Mouse (Mus musculus) lung, embryonic 16.5 days (tissue): Measurements from ENCODE around the gene Kank1. TPM values are rescaled to one million over a fixed set of nuclear protein-coding genes. Genes with fewer than 3 reads are reported as not detected.
A peak's percentile ranks its signal among the peaks of the same experiment; 100 is the strongest.

Experiments used
- ATAC-seq: fragments of 200-750 bp; cut with Nextera tagmentation; 2 replicates; pipeline ENCODE4 v1.8.0; 2017; ENCODE audit warnings: low read depth, mild to moderate bottlenecking, moderate library complexity
- H3K27ac ChIP-seq: fragments of 300-500 bp; sonication (generic); 2 replicates; pipeline ENCODE4 v1.5.1; 2014; ENCODE audit warnings: mild to moderate bottlenecking, control low read depth, low read length
- H3K27me3 ChIP-seq: fragments of 300-500 bp; sonication (generic); 2 replicates; pipeline ENCODE4 v1.6.1; 2014; ENCODE audit warnings: low read depth, low read length, mixed read lengths; ENCODE audit not compliant: control insufficient read depth, insufficient read depth
- H3K36me3 ChIP-seq: fragments of 300-500 bp; sonication (generic); 2 replicates; pipeline ENCODE4 v1.6.1; 2014; ENCODE audit warnings: low read length; ENCODE audit not compliant: control insufficient read depth, insufficient read depth
- H3K4me1 ChIP-seq: fragments of 300-500 bp; sonication (generic); replicated peaks from 2 replicates; pipeline ENCODE4 v1.6.1; 2014; ENCODE audit warnings: low read length, mixed read lengths; ENCODE audit not compliant: control insufficient read depth, insufficient read depth
- H3K4me2 ChIP-seq: fragments of 300-500 bp; sonication (generic); 2 replicates; pipeline ENCODE4 v1.6.1; 2014; ENCODE audit warnings: low read depth, low read length, control low read depth
- H3K4me3 ChIP-seq: fragments of 300-500 bp; sonication (generic); 2 replicates; pipeline ENCODE4 v1.5.1; 2014; ENCODE audit warnings: mild to moderate bottlenecking, low read length, control low read depth
- H3K9ac ChIP-seq: fragments of 300-500 bp; sonication (generic); 2 replicates; pipeline ENCODE4 v1.6.1; 2014; ENCODE audit warnings: low read length, control low read depth
- H3K9me3 ChIP-seq: fragments of 300-500 bp; sonication (generic); 2 replicates; pipeline ENCODE4 v1.6.1; 2016; ENCODE audit warnings: low read length; ENCODE audit not compliant: control insufficient read depth
- WGBS: fragments of 180-500 bp; shearing (Covaris S2); extraction: QIAGEN DNeasy Blood & Tissue Kit; methylation state at CpG from one replicate; pipeline ENCODE4 v1.1.7; 2014; 5-methylcytosine and 5-hydroxymethylcytosine counted together
- polyA plus RNA-seq: library from polyadenylated mRNA; unstranded; fragments of >200 nt; fragmentation: Nextera tagmentation; extraction: Ambion mirVana; gene quantifications from 2 replicates; pipeline ENCODE4 v1.2.1, GENCODE M21; 2015

The Kank1 gene
- polyA plus RNA-seq, 1 experiment from 2014 or later = 19.9 TPM

DNA sequence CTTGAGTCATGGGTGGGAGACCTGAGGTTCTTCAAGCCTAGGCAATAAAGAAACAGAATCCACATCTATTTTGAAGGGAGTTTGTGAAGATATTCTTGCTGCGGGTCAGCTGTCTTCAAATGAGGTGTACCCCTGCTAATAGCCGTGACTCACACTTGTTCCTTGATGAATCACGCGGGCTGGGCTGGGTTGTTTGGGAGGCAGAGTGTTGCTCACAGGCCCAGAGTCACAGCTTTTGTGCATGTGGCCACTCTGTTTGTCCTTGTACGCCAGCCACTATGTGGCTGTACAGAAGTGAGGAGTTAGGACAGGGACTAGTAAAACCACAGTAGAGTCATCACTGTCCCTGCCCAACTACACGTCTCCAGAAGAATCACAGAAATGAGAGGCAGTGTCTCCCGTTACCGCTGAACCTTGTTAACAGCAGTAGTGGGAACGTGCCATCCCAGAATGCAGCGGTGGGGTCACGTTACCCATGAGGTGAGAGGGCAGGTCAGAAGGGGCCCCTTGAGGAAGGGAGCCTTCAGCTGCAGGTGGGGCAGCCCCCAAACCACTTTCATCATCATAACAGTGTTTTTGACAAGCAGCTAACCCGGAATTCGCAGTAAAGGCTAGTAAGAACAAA is 191.7 kb downstream of the Kank1 start:
- H3K27ac ChIP-seq = no peak overlapping the region
- no peak overlapping the region for H3K4me2 ChIP-seq
- no peak overlapping the region for H3K4me3 ChIP-seq
- no peak overlapping the region for H3K9ac ChIP-seq
- H3K4me1 ChIP-seq = no peaks in the 10 kb centered on the region
- ATAC-seq = no peak
- WGBS = 78% methylated on average over 13 of the region's 13 CpGs
- no peaks in the 10 kb centered on the region; the same call in none of the 2 replicates for H3K27me3 ChIP-seq
- no peaks in the 10 kb centered on the region for H3K9me3 ChIP-seq
- peaks cover 15% of the 10 kb centered on the region for H3K36me3 ChIP-seq

DNA sequence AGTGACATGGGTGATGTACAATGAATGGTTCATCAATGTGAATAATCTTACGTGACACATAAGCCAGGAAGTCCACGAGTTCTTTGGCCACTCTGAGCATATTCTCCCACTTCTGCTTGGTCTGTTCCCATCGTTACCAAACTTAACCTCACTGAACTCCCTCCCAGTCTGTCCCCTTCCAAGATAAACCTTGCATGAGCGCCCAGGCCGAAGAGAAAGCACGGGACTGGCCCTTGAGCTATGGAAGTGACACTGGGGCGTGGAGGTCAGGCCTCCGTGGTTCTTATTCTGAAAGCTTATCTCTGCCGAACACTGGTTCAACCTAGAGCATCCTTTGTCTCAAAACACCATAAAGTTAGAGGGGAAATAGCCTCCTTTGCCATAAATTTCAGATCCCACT is 194.7 kb downstream of the Kank1 start:
- no peaks in the 10 kb centered on the region for H3K9me3 ChIP-seq
- peaks cover 17% of the 10 kb centered on the region; the same call in 1 of the 2 replicates for H3K4me1 ChIP-seq
- H3K4me3 ChIP-seq = no peak overlapping the region
- no peak overlapping the region for H3K27ac ChIP-seq
- no peak for ATAC-seq
- H3K9ac ChIP-seq = no peak overlapping the region
- no peak overlapping the region for H3K4me2 ChIP-seq
- no peaks in the 10 kb centered on the region; the same call in none of the 2 replicates for H3K27me3 ChIP-seq
- H3K36me3 ChIP-seq = peaks cover 15% of the 10 kb centered on the region
- WGBS = 78% methylated on average over 9 of the region's 9 CpGs

DNA sequence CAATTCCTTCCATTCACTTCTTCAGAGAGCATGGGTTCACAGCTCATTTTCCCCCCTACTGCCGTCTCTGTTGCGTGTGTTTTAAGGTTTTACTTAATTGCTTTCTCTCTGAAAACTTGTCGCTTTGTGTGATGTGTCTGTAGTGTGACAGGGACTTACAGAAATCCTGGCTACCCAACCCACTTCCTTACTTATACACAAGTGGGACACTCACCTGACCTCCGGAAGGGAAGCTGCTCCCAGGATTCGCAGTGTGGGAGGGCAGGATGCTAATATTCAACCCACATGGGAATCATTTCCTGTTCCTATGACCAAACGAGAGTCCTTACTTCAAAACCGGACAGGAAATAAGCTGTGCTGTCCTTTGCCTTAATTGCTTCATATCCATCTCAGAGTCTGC is 195.1 kb downstream of the Kank1 start:
- Histone ChIP-seq H3K36me3 (peaks cover 15% of the 10 kb centered on the region), H3K27ac (no peak overlapping the region), H3K4me2 (no peak overlapping the region), H3K4me3 (no peak overlapping the region), H3K27me3 (no peaks in the 10 kb centered on the region; the same call in none of the 2 replicates), H3K9ac (no peak overlapping the region), H3K4me1 (peaks cover 20% of the 10 kb centered on the region; the same call in 1 of the 2 replicates), H3K9me3 (no peaks in the 10 kb centered on the region)
- no peak for ATAC-seq
- WGBS = 61% methylated on average over 7 of the region's 7 CpGs

DNA sequence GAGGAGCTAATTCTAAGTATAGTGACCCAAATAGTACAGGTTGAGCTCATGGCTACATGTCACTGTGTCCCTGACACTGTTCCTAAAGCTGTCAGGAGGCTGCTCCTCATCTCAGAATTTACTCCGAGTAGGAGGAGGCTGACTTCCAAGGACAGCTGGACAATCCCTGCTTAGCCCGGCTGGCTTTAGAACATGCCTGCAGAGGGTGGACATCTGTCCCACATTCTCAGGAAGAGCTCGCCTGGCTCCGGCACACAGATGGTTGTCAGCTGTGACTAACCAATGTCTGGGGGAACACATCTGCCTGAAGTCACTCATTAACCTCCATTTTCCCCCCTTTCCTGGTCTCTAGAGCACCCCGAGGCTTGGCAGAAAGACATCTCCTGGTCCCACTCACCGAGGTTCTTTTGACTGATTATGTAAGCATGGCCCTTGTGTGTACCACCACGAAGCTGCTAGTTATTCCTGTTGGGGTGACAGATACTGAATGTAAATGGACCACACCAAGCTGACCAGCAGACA is 196.5 kb downstream of the Kank1 start:
- ATAC-seq = peak; percentile 53
- Histone ChIP-seq H3K4me1 (peaks cover 20% of the 10 kb centered on the region; the same call in 1 of the 2 replicates), H3K4me3 (no peak overlapping the region), H3K27ac (no peak overlapping the region), H3K9ac (no peak overlapping the region), H3K9me3 (no peaks in the 10 kb centered on the region), H3K4me2 (no peak overlapping the region), H3K36me3 (peaks cover 9% of the 10 kb centered on the region; the same call in 1 of the 2 replicates), H3K27me3 (peaks cover 4% of the 10 kb centered on the region)
- WGBS = 61% methylated on average over 7 of the region's 7 CpGs

DNA sequence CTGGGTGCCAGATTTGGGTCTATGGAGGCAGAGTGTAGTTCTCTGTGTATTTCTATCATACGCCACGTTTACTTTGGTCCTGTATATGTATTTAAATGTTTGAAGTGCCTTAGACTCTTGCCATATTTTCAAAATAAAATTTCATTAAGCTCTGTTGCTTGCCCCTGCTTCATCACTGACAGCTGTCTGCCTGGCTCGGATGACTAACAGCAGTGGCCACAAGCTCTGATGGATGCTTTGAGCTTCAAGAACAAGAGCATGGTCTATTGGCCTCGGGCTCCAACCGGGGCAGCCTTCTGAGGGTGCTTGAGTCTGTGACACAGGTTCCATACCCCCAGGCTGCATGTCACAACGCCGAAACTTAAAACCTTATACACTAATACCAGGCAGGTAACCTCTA is 197.6 kb downstream of the Kank1 start:
- H3K36me3 ChIP-seq = peaks cover 9% of the 10 kb centered on the region; the same call in 1 of the 2 replicates
- no peak overlapping the region; the same call in 1 of the 2 replicates for H3K9ac ChIP-seq
- WGBS = 75% methylated on average over 7 of the region's 7 CpGs
- H3K27ac ChIP-seq = no peak overlapping the region
- no peak overlapping the region for H3K4me2 ChIP-seq
- H3K4me1 ChIP-seq = peaks cover 20% of the 10 kb centered on the region; the same call in 1 of the 2 replicates
- no peaks in the 10 kb centered on the region for H3K9me3 ChIP-seq
- no peak for ATAC-seq
- H3K4me3 ChIP-seq = no peak overlapping the region
- H3K27me3 ChIP-seq = peaks cover 8% of the 10 kb centered on the region

DNA sequence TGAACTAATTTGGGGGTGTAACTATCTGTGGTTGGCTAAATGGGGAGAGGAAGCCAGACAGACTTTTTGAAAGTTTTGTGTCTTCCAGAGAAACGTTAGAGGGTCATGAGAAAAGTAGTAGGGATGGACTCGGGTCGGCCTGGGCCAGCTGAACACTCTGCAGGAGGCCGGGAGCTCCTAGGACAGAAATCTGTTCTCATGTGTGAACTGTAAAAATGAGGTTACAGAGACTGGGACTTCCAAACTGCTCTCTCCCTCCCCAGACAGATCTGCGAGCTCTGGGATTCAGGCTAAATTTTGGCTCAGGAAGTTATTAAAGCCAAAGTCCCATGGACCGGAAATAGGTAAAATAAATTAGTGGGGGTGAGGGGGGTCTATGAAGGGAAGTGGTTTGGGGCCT is 198.0 kb downstream of the Kank1 start:
- no peak overlapping the region for H3K4me2 ChIP-seq
- H3K4me3 ChIP-seq = no peak overlapping the region
- WGBS = 26% methylated on average over 6 of the region's 6 CpGs
- no peaks in the 10 kb centered on the region for H3K9me3 ChIP-seq
- H3K9ac ChIP-seq = peak overlapping the region; percentile 11; the same call in 1 of the 2 replicates
- ATAC-seq = no peak
- no peak overlapping the region for H3K27ac ChIP-seq
- H3K27me3 ChIP-seq = peaks cover 8% of the 10 kb centered on the region
- H3K4me1 ChIP-seq = peaks cover 20% of the 10 kb centered on the region; the same call in 1 of the 2 replicates
- H3K36me3 ChIP-seq = peaks cover 9% of the 10 kb centered on the region; the same call in 1 of the 2 replicates

DNA sequence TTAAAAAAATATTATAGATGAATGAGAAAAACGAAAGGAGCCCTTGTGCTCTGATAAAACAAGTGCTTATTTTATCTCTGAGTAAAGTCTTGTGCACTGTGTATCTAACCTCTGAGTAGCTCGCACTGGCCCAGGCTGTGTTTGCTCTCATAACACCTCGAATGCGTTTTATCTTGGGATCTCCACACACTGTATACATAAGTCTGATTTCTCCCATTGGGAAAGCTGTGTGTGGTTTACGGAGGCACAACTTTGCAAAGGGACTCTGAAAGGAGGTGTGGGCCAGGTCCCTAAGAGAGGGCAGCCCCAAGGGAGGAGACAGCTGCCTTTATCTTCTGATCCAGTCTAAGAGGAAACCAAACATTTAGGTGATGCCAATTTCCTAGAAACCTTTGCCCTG is 198.6 kb downstream of the Kank1 start:
- peak; percentile 72 for ATAC-seq
- Histone ChIP-seq H3K4me2 (no peak overlapping the region), H3K9ac (no peak overlapping the region), H3K9me3 (no peaks in the 10 kb centered on the region), H3K4me3 (no peak overlapping the region), H3K4me1 (peaks cover 20% of the 10 kb centered on the region; the same call in 1 of the 2 replicates), H3K27me3 (peaks cover 8% of the 10 kb centered on the region), H3K27ac (peak overlapping the region; percentile 30; the same call in 1 of the 2 replicates), H3K36me3 (peaks cover 5% of the 10 kb centered on the region; the same call in 1 of the 2 replicates)
- 18% methylated on average over 5 of the region's 5 CpGs for WGBS

DNA sequence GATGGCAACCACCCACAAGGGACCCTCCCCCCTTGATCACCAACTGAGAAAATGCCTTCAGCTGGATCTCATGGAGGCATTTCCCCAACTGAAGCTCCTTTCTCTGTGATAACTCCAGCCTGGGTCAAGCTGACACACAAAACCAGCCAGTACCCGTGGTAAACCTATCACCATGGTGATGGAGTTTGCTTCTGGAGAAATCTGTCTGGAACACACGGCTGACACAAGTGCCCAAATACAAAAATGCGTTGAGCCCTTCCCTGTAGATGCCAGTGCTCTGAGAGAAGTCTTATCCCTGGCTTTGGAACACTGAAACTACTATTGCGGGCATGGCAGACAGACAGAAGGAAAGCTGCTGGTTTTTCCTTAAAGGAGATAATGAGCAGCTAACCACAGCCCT is 199.4 kb downstream of the Kank1 start:
- no peak for ATAC-seq
- Histone ChIP-seq H3K27me3 (peaks cover 8% of the 10 kb centered on the region), H3K4me1 (peaks cover 20% of the 10 kb centered on the region; the same call in 1 of the 2 replicates), H3K36me3 (0 out of 2 replicates have a peak, but pooled peaks cover 2% of the 10 kb centered on the region), H3K9ac (no peak overlapping the region), H3K9me3 (no peaks in the 10 kb centered on the region), H3K4me3 (no peak overlapping the region), H3K27ac (no peak overlapping the region), H3K4me2 (no peak overlapping the region)
- WGBS = 48% methylated on average over 4 of the region's 4 CpGs

DNA sequence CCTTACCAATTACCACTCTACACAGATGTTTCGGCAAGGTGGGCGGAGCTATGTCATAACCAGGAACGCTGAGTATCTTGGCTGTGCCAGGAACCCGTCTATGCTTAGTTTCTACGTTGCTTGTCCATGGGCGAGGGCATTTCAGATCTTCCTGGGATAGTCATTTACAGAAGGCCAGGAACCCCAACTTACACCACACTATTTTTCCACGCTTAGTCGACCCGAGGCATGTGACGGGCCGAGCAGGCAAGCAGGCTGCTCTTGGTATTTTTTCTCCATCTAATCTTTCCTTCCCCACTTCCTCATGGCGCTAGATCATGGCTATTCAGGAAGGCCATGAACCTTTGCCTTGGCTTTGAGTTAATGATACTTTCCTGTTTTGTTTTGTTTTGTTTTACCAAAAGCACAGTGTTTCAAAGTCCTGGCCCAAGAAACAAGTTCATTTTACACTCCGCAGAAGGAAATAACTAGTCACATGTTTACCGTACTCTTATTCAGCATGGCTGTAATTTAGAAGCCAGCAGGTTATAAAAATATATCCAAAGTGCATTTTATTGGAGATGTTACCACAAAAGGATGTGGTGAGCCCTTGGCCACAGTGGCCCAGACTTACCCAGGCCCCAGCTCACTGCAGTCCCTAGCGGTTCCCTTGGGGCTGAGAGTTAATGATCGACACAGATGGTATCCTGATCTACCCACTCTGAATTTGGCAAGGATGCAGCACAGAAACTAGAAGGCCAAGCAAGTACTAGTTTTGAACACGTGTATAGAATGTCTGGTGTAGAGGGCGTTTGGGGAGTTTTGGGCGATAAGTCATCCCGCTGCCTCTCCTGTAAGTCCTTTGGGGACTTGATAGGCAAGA is 200.2 kb downstream of the Kank1 start:
- no peak overlapping the region for H3K4me2 ChIP-seq
- H3K4me3 ChIP-seq = no peak overlapping the region
- no peak overlapping the region for H3K27ac ChIP-seq
- no peak for ATAC-seq
- 82% methylated on average over 20 of the region's 20 CpGs for WGBS
- peaks cover 8% of the 10 kb centered on the region for H3K27me3 ChIP-seq
- H3K4me1 ChIP-seq = peaks cover 20% of the 10 kb centered on the region; the same call in 1 of the 2 replicates
- H3K9me3 ChIP-seq = no peaks in the 10 kb centered on the region
- no peak overlapping the region for H3K9ac ChIP-seq
- H3K36me3 ChIP-seq = no peaks in the 10 kb centered on the region
